Mouse (Mus musculus): ENCODE measurements around the gene Abcc6.
A peak's percentile ranks its signal among the peaks of the same experiment; 100 is the strongest.

Abcc6 gene

DNA sequence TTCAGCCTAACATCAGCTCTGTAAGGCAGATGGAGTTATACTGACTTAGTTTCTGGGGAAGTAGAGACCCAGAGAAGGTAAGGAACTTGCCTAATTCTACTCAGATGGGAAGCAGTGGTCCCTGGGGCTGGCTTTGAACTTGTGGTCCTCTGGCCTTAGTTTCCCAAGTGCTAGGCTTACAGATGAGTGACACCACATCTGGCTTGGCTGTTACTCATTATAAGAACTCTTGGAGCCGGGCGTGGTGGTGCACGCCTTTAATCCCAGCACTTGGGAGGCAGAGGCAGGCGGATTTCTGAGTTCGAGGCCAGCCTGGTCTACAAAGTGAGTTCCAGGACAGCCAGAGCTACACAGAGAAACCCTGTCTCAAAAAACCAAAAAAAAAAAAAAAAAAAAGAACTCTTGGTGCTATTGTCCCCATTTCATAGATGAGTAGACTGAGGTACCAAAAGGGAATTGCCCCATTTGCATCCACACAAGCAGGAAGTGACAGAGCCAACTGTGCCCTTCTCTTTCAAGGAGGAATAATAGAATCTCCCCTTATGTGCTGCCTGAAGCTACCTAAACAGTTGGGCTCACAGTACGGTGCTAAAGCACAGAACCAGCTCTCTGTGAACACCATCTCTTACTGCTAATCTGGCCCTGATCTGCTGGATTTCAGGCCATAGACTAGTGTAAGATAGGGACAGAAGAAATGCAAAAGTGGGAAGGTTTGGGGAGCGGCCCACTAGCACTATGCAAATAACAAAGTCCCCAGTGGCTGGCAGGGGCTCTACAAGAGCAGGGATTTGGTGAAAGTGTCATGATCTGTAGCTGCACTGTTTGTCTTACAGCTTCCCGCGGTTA is 580 bp downstream of the Abcc6 start:
- no peak for DNase-seq (ENCODE audit: low read depth in 2 of 2, low spot score in 2 of 2)

GRCm38 (mm10) chr7:46028681-46029080 is 1.4 kb downstream of the Abcc6 start:
- no peak for DNase-seq (ENCODE audit: low read depth in 2 of 2, low spot score in 2 of 2)

- DNase-seq (ENCODE audit: low read depth in 2 of 2, low spot score in 2 of 2), result no peak
Observed at GRCm38 (mm10) chr7:46025436-46025835, 4.7 kb downstream of the Abcc6 start.

DNA sequence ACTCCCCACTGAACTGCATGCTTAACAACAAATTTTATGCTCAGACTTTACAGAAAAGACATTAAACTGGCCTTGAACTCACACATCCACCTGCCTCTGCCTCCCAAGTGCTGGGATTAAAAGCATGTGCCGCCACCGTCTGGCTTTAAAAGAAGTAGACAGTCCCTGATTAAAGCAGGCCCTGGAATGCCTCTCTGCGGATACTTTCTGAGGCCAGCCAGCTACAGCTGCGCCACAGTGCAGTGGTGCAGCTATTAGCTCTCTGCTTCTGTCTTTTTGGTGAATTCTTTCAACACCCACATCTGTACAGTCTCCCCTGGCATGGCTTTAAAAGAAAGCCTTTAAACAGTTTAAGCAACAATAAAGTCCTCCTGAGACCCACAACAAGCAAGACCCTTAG is 8.2 kb downstream of the Abcc6 start:
- DNase-seq (ENCODE audit: low read depth in 2 of 2, low spot score in 2 of 2), result no peak

- DNase-seq (ENCODE audit: low read depth in 2 of 2, low spot score in 2 of 2), result no peak
Observed at GRCm38 (mm10) chr7:46019594-46019993, 10.5 kb downstream of the Abcc6 start.

- DNase-seq (ENCODE audit: low read depth in 2 of 2, low spot score in 2 of 2), result no peak
Observed at GRCm38 (mm10) chr7:46013266-46014010, 16.7 kb downstream of the Abcc6 start.

DNA sequence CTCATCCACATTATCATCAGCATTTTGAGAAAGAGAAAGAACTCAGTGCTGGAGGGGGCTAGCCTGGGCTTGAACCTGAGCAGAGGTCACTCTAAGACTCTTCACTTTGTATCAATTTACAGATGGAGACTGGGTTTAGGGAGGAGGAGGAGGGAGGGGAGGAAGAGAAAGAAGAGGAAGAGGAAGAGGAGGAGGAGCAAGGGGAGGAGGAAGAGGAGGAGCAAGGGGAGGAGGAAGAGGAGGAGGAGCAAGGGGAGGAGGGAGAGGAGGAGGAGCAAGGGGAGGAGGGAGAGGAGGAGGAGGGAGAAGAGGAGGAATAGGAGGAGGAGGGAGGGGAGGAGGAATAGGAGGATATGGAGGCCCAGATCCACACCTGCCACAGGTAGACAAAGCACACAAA is 18.0 kb downstream of the Abcc6 start:
- no peak for DNase-seq (ENCODE audit: low read depth in 2 of 2, low spot score in 2 of 2)

GRCm38 (mm10) chr7:46009578-46009977 is 20.5 kb downstream of the Abcc6 start:
- peak; percentile 23 to 27 for DNase-seq (ENCODE audit: low read depth in 2 of 2, low spot score in 2 of 2)

GRCm38 (mm10) chr7:46002748-46003147 is 27.4 kb downstream of the Abcc6 start:
- no peak for DNase-seq (ENCODE audit: low read depth in 2 of 2, low spot score in 2 of 2)

DNA sequence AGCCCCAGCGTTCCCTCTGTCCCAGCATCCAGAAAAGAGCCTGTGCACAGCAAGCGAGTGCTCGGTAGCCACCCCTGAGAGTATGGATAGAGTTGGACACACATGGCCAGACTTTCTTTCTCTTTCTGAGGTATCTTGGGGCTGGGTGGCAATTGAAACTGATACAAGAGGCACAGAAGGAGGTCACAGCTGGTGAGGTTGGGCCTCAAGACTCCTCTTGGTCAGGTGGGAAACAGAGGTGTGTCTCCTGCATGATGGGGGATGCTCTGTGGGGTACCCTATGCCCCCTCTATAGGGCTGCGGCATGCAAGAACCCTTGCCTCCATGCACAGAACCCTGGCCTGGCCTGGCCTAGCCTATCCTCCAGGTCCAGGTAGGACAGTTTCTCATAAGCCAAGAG is 29.5 kb downstream of the Abcc6 start:
- no peak for DNase-seq (ENCODE audit: low read depth in 2 of 2, low spot score in 2 of 2)

DNA sequence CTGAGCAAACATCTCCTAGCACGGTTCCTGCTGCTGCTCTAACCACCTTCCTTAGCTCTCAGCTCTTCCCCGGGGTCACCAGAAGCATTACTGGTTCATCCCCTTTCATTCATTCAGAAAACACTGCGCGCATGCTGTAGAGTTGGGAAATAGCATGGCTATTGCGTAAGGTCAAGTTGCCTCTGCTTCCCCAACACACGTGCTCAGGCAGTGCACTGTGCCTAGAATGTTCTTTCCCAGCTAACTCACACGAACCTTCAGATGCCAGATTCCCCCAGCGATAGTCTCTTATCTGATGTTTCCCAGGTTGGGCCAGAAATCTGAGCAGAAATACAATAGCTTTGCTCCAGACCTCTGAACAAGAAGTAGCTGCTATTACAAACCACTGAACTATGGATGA is 37.6 kb downstream of the Abcc6 start:
- DNase-seq (ENCODE audit: low read depth in 2 of 2, low spot score in 2 of 2), result no peak

- no peak for DNase-seq (ENCODE audit: low read depth in 2 of 2, low spot score in 2 of 2)
Observed at GRCm38 (mm10) chr7:45988344-45988743, 41.8 kb downstream of the Abcc6 start.

DNA sequence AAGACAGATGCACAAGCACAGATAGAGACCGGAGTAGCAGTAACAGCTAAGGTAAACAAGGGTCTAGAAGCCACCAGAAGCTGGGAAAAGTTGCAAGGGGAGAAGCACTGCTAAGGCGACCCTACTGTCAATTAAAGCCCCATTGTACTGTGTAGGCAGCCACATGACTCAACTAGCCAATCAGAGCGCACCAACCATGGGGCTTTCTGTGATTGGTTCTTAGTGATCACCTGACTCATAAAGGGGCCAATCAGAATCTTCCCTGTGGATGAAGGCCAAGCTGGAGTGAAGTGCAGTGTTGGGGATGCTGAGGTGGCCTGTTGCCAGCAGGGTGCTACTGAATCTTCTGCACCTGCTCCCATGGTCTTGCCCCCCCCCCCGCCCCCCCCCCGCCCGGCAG is 43.2 kb downstream of the Abcc6 start:
- DNase-seq (ENCODE audit: low read depth in 2 of 2, low spot score in 2 of 2), result no peak

DNA sequence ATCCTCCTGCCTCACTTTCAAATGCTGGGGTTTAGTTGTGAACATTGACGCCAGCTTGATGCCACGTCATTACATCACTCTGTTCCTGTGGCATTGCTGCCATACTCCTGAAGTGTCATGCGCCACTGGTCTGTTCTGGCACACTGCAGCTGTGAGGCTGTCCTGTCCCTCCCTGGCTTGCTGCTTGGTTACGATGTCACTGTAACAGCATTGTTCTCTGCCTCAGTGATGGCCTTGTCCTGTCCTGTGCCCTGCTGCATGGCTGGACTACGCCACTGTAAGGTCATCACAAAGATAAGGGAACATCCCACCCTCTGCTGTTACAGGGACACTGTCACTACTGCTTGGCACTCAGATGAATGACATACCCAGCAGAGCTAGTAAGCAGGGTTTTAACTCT is 48.5 kb downstream of the Abcc6 start:
- no peak for DNase-seq (ENCODE audit: low read depth in 2 of 2, low spot score in 2 of 2)

- DNase-seq (ENCODE audit: low read depth in 2 of 2, low spot score in 2 of 2), result no peak
Observed at GRCm38 (mm10) chr7:45974512-45974911, 55.6 kb downstream of the Abcc6 start.

DNA sequence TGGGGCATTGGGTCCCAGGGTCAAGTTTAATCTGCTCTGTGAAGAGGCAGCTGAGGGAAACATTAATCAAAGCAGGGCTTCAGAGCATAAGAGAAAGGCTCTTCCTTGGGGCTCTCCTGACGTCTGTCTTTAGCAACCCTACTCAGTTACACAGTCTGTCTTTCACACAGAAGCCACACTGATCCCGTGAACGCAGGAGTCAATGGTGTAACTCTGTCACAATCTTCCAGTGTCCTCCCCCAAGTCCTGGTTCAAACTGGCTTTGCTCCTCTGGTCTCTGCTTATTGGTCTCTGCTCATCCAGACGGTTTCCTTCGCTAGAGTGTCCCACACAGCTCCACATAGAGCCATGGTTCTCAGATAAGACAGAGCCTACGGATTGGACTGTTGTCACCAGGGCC is 56.0 kb downstream of the Abcc6 start:
- DNase-seq (ENCODE audit: low read depth in 2 of 2, low spot score in 2 of 2), result no peak

DNA sequence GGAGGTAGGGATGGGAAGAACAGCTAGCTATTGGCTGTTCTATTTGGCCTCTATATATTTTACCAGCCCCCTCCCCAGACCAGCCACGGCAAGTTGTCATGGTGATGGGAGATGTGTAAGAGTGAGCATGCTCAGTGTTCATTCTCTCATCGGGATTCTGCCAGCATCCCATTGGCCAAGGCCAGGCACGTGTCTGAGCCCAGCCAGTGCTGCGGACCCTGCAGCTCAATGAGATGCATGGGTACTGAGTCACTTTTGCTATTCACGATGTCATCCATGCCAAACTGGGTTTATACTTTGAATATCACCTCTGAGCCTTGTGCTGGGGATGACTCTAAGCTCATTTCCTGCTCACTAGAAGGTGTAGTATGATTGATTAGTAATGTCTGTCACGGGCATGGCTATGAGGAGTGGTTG is 56.8 kb downstream of the Abcc6 start:
- DNase-seq (ENCODE audit: low read depth in 2 of 2, low spot score in 2 of 2), result no peak

GRCm38 (mm10) chr7:45971831-45972723 is 58.0 kb downstream of the Abcc6 start:
- no peak for DNase-seq (ENCODE audit: low read depth in 2 of 2, low spot score in 2 of 2)

DNA sequence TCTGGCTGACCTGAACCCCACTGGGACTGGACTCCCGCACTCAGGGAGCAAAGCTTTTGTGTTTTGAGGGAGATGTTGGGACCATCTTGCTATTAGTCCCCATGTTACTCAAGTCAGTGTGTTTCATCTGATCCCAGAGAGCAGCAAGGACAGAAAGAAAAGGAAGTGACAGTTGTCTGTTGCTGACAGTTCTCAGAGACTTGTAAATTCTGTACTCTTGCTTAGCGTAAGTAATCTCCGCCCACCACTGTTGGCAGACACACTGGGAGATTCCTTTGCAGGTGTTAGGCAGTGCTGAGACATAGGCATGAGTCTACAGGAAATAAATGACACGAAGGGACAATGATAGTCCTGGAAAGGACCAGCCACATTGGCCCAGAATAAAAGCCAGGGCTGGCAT is 73.5 kb downstream of the Abcc6 start:
- no peak for DNase-seq (ENCODE audit: low read depth in 2 of 2, low spot score in 2 of 2)

- no peak for DNase-seq (ENCODE audit: low read depth in 2 of 2, low spot score in 2 of 2)
Observed at GRCm38 (mm10) chr7:45949061-45949460, 81.0 kb downstream of the Abcc6 start.

DNA sequence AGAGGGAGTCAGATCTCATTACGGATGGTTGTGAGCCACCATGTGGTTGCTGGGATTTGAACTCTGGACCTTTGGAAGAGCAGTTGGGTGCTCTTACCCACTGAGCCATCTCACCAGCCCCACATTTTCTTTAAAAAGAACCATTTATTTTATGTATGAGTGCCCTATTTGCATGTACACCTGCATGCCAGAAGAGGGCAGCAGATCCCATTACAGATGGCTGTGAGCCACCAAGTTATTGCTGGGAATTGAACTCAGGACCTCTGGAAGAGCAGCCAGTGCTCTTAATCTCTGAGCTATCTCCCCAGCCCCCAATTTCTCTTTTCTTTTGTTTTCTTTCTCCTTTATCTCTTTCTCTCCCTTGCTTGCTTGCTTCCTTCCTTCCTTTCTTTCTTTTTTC is 86.8 kb downstream of the Abcc6 start:
- DNase-seq (ENCODE audit: low read depth in 2 of 2, low spot score in 2 of 2), result peak in 1 of 2 experiments; percentile 15

All from CD8-positive naive resting alpha-beta T cell, adult 2 months (primary cell).